Mouse (Mus musculus): ENCODE measurements around the gene Ankrd6. TPM values are rescaled to one million over a fixed set of nuclear protein-coding genes. Genes with fewer than 3 reads are reported as not detected.

Gene Ankrd6
- polyA plus RNA-seq, 1 experiment from 2014 or later = 9.4 TPM

DNA sequence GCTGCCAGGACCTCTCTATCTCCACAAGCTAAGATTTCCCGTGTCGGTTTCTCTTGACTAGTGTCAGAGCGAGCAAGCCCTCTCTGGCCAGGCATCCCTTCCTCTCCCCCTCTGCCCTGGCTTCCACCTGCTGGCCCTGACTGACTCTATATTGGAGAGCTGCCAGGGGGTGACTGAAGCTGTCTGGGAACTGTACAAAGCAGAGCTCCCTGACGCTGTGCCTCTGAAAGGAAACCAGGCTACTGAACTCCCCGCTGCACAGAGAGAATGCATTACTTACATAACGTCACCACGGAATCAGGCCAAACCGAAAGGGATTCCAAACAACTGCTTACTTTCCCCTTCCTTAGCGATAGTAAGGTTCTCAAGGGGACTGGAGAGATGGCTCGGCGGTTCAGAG, 61.4 kb downstream of the Ankrd6 start:
- H3K4me2 ChIP-seq (ENCODE audit: low read depth, severe bottlenecking) = no peak overlapping the region
- H3K9me3 ChIP-seq (ENCODE audit: control insufficient read depth, low read length) = peaks cover 3% of the 10 kb centered on the region; the same call in 1 of the 2 replicates
- DNase-seq (ENCODE audit: low spot score) (no peak), ATAC-seq (ENCODE audit: insufficient number of reproducible peaks, low FRiP score, low TSS enrichment, low read depth) (no peak)
- no peak overlapping the region for H3K9ac ChIP-seq (ENCODE audit: low read length)
- no peak overlapping the region for H3K4me3 ChIP-seq (ENCODE audit: low read depth, low read length)
- H3K27ac ChIP-seq (replicated peaks; ENCODE audit: low read depth, low read length) = no peak overlapping the region
- no peaks in the 10 kb centered on the region for H3K27me3 ChIP-seq (ENCODE audit: control insufficient read depth, insufficient read depth, low read length)
- 90% methylated on average over 11 of the region's 11 CpGs for WGBS
- H3K36me3 ChIP-seq (ENCODE audit: control insufficient read depth, insufficient read depth, low read length) = no peaks in the 10 kb centered on the region
- H3K4me1 ChIP-seq (ENCODE audit: control insufficient read depth, insufficient read depth, low read length) = no peaks in the 10 kb centered on the region

DNA sequence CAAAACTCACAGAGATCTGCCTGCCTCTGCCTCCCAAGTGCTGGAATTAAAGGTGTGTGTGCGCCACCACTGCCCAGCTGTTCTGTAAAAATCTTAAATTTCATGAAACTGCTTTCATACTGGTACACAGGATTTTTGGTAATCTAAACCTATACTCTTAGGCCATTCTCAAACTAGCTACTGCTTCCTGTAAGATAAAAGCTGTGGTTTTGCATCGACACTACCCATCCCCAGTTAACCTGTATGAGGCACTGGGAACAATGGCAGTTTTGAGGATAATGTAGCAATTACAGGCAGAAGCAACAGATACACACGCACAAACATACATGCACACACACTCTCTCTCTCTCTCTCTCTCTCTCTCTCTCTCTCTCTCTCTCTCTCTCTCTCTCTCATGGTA, 64.2 kb downstream of the Ankrd6 start:
- 99% methylated on average over 3 of the region's 3 CpGs for WGBS
- no peaks in the 10 kb centered on the region for H3K9me3 ChIP-seq (ENCODE audit: control insufficient read depth, low read length)
- no peaks in the 10 kb centered on the region for H3K36me3 ChIP-seq (ENCODE audit: control insufficient read depth, insufficient read depth, low read length)

DNA sequence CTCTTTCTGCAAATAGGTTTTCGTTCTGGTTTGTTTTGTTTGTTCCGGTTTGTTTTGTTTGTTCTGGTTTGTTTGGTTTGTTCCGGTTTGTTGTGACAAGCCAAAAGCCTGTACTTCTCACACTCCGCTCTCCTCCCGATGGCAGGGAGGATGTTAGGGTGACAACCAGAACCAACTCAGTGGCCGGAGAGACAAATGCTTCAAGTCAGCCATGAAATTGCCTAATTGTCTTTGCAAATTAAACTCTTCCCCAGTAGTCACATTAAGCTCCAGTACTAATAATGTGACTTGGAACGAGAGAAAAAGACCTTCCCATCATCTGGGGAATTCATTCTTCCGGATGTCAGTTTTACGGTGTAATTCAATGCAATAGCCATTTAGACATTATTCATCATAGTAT, 66.0 kb downstream of the Ankrd6 start:
- H3K4me2 ChIP-seq (ENCODE audit: low read depth, severe bottlenecking) = no peak overlapping the region
- no peaks in the 10 kb centered on the region for H3K27me3 ChIP-seq (ENCODE audit: control insufficient read depth, insufficient read depth, low read length)
- H3K4me1 ChIP-seq (ENCODE audit: control insufficient read depth, insufficient read depth, low read length) = no peaks in the 10 kb centered on the region
- no peaks in the 10 kb centered on the region for H3K36me3 ChIP-seq (ENCODE audit: control insufficient read depth, insufficient read depth, low read length)
- no peak overlapping the region for H3K9ac ChIP-seq (ENCODE audit: low read length)
- H3K4me3 ChIP-seq (ENCODE audit: low read depth, low read length) = no peak overlapping the region
- H3K27ac ChIP-seq (replicated peaks; ENCODE audit: low read depth, low read length) = no peak overlapping the region
- ATAC-seq (ENCODE audit: insufficient number of reproducible peaks, low FRiP score, low TSS enrichment, low read depth) (no peak), DNase-seq (ENCODE audit: low spot score) (no peak)
- no peaks in the 10 kb centered on the region for H3K9me3 ChIP-seq (ENCODE audit: control insufficient read depth, low read length)
- WGBS = 65% methylated on average over 9 of the region's 9 CpGs

More for the DNA sequence above, 64.2 kb downstream of the Ankrd6 start:
- no peak overlapping the region for H3K4me3 ChIP-seq (ENCODE audit: low read depth, low read length)
- H3K4me1 ChIP-seq (ENCODE audit: control insufficient read depth, insufficient read depth, low read length) = no peaks in the 10 kb centered on the region
- H3K27ac ChIP-seq (replicated peaks; ENCODE audit: low read depth, low read length) = no peak overlapping the region
- DNase-seq (ENCODE audit: low spot score) (no peak), ATAC-seq (ENCODE audit: insufficient number of reproducible peaks, low FRiP score, low TSS enrichment, low read depth) (no peak)
- H3K27me3 ChIP-seq (ENCODE audit: control insufficient read depth, insufficient read depth, low read length) = no peaks in the 10 kb centered on the region
- no peak overlapping the region for H3K9ac ChIP-seq (ENCODE audit: low read length)
- H3K4me2 ChIP-seq (ENCODE audit: low read depth, severe bottlenecking) = no peak overlapping the region

DNA sequence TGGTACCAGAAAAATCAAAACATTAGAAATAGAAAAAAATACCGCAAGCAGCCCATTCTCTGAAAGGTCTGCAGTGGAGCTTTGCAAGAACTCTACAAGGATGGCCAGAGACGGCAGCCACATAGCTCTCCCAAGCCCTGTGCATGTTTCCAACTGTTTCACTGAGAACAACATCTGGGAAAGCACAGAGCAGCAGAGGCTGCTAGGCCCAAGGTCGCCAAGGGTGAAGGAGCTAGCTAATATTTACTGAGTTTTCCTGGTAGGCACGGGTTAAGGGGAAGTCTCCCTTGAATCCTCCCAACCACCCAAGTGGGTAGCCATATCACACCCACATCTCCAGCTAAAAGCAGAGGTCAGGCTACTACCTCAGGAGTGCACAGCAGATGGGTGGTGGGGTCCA, 69.6 kb downstream of the Ankrd6 start:
- H3K9ac ChIP-seq (ENCODE audit: low read length) = no peak overlapping the region
- 70% methylated on average over 4 of the region's 4 CpGs for WGBS
- H3K27ac ChIP-seq (replicated peaks; ENCODE audit: low read depth, low read length) = no peak overlapping the region
- no peak overlapping the region for H3K4me2 ChIP-seq (ENCODE audit: low read depth, severe bottlenecking)
- H3K36me3 ChIP-seq (ENCODE audit: control insufficient read depth, insufficient read depth, low read length) = no peaks in the 10 kb centered on the region
- no peaks in the 10 kb centered on the region for H3K4me1 ChIP-seq (ENCODE audit: control insufficient read depth, insufficient read depth, low read length)
- no peaks in the 10 kb centered on the region for H3K27me3 ChIP-seq (ENCODE audit: control insufficient read depth, insufficient read depth, low read length)
- ATAC-seq (ENCODE audit: insufficient number of reproducible peaks, low FRiP score, low TSS enrichment, low read depth) = no peak
- H3K4me3 ChIP-seq (ENCODE audit: low read depth, low read length) = no peak overlapping the region
- no peak for DNase-seq (ENCODE audit: low spot score)
- no peaks in the 10 kb centered on the region for H3K9me3 ChIP-seq (ENCODE audit: control insufficient read depth, low read length)

DNA sequence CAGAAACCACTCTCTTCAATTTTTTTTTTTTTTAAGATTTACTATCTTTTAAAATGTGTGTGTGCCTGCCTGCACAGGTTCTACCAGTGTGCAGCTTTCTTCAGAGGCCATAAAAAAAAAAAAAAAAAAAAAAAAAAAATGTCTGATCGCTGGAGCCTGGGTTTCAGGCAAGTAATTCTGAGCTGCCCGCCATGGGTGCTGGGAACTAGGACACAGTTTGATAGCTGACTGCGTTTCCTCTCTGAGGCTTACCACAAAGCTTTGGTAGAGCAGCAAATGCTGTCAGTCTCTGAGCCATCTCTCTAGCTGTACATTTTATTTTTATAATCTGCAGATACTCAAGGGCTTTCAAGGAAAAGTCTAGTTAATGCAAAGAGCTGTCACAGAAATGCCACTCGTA, 76.0 kb downstream of the Ankrd6 start:
- no peaks in the 10 kb centered on the region for H3K9me3 ChIP-seq (ENCODE audit: control insufficient read depth, low read length)
- ATAC-seq (ENCODE audit: insufficient number of reproducible peaks, low FRiP score, low TSS enrichment, low read depth) = no peak
- 84% methylated on average over 4 of the region's 4 CpGs for WGBS

DNA sequence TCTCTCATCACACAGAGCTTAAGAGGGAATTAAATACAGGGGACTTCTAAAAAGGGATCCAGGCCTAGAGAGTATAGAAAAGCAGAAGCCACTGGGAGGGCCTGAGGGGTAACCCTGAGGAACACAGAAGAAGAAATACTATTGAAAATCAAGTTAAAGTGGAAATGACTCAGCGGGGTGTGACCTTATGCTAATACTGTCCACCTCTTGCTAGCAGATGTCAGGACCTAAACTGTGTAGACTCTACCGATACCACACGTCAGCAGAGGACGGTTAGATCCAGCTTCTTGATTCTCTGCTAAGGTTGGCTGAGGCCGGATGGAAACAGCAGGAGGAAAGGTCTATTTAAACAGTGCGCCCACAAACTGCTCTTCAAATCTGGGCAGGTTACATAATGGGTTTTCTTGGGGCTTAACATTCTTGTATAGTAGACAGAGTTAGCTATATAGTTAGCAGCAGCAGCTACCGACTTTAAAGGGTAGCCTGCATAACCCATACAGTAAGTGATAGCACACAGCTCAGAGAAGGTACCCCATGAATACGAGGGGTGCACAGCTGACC, 78.4 kb downstream of the Ankrd6 start:
- no peaks in the 10 kb centered on the region for H3K27me3 ChIP-seq (ENCODE audit: control insufficient read depth, insufficient read depth, low read length)
- no peak overlapping the region for H3K27ac ChIP-seq (replicated peaks; ENCODE audit: low read depth, low read length)
- H3K4me3 ChIP-seq (ENCODE audit: low read depth, low read length) = no peak overlapping the region
- no peaks in the 10 kb centered on the region for H3K9me3 ChIP-seq (ENCODE audit: control insufficient read depth, low read length)
- WGBS = 88% methylated on average over 8 of the region's 8 CpGs
- H3K9ac ChIP-seq (ENCODE audit: low read length) = no peak overlapping the region
- DNase-seq (ENCODE audit: low spot score) (no peak), ATAC-seq (ENCODE audit: insufficient number of reproducible peaks, low FRiP score, low TSS enrichment, low read depth) (no peak)
- no peak overlapping the region for H3K4me2 ChIP-seq (ENCODE audit: low read depth, severe bottlenecking)
- no peaks in the 10 kb centered on the region for H3K4me1 ChIP-seq (ENCODE audit: control insufficient read depth, insufficient read depth, low read length)
- H3K36me3 ChIP-seq (ENCODE audit: control insufficient read depth, insufficient read depth, low read length) = no peaks in the 10 kb centered on the region

More for the DNA sequence above, 76.0 kb downstream of the Ankrd6 start:
- Histone ChIP-seq H3K36me3 (ENCODE audit: control insufficient read depth, insufficient read depth, low read length) (no peaks in the 10 kb centered on the region), H3K4me1 (ENCODE audit: control insufficient read depth, insufficient read depth, low read length) (no peaks in the 10 kb centered on the region), H3K27me3 (ENCODE audit: control insufficient read depth, insufficient read depth, low read length) (no peaks in the 10 kb centered on the region), H3K9ac (ENCODE audit: low read length) (no peak overlapping the region), H3K4me3 (ENCODE audit: low read depth, low read length) (no peak overlapping the region), H3K4me2 (ENCODE audit: low read depth, severe bottlenecking) (no peak overlapping the region), H3K27ac (replicated peaks; ENCODE audit: low read depth, low read length) (no peak overlapping the region)
- DNase-seq (ENCODE audit: low spot score) = no peak

DNA sequence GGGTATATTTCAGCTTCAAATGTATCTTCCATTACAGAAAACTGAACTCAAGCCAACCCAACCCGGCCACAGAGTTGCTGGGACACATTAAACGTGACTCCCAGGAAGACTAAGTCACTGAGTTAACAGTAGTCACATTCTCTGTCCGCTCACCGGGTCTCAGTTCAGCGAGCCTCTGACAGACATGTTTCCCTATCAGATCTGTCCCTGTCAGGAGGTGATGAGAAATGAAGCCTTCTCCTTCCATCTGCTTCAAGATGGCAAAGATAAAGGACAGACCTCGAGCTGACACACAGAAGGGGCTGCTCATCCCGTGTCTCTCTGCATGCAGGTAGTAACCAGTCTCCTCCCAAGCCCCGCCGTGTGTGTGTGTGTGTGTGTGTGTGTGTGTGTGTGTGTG, 81.3 kb downstream of the Ankrd6 start:
- no peak for DNase-seq (ENCODE audit: low spot score)
- Histone ChIP-seq H3K9me3 (ENCODE audit: control insufficient read depth, low read length) (no peaks in the 10 kb centered on the region), H3K36me3 (ENCODE audit: control insufficient read depth, insufficient read depth, low read length) (no peaks in the 10 kb centered on the region), H3K27ac (replicated peaks; ENCODE audit: low read depth, low read length) (no peak overlapping the region), H3K27me3 (ENCODE audit: control insufficient read depth, insufficient read depth, low read length) (no peaks in the 10 kb centered on the region), H3K4me1 (ENCODE audit: control insufficient read depth, insufficient read depth, low read length) (no peaks in the 10 kb centered on the region), H3K4me2 (ENCODE audit: low read depth, severe bottlenecking) (no peak overlapping the region), H3K9ac (ENCODE audit: low read length) (no peak overlapping the region), H3K4me3 (ENCODE audit: low read depth, low read length) (no peak overlapping the region)
- WGBS = 72% methylated on average over 9 of the region's 9 CpGs
- ATAC-seq (ENCODE audit: insufficient number of reproducible peaks, low FRiP score, low TSS enrichment, low read depth) = no peak

DNA sequence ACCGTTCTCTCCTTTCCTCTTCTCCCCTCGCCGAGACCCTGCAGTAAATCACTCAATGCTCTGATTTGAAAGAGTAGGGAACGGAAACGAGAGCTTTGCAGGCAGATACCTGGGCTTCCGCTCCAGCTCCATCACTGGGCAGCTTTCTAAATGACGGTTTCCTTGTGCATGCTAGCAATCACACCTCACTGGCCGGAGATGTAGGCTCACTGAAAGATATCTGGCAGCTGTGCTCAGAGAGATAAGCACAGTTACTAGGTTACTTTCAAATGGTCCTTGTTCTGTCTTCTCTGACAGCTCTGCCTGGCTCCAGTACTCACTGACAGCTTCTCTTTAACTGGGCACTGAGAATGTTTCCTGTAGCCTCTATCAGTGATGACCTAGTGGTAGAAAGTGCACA, 81.8 kb downstream of the Ankrd6 start:
- Histone ChIP-seq H3K9ac (ENCODE audit: low read length) (no peak overlapping the region), H3K36me3 (ENCODE audit: control insufficient read depth, insufficient read depth, low read length) (no peaks in the 10 kb centered on the region), H3K27ac (replicated peaks; ENCODE audit: low read depth, low read length) (no peak overlapping the region), H3K4me2 (ENCODE audit: low read depth, severe bottlenecking) (no peak overlapping the region), H3K27me3 (ENCODE audit: control insufficient read depth, insufficient read depth, low read length) (no peaks in the 10 kb centered on the region), H3K4me1 (ENCODE audit: control insufficient read depth, insufficient read depth, low read length) (no peaks in the 10 kb centered on the region; the same call in 1 of the 2 replicates), H3K9me3 (ENCODE audit: control insufficient read depth, low read length) (no peaks in the 10 kb centered on the region), H3K4me3 (ENCODE audit: low read depth, low read length) (no peak overlapping the region)
- WGBS = 29% methylated on average over 8 of the region's 8 CpGs
- ATAC-seq (ENCODE audit: insufficient number of reproducible peaks, low FRiP score, low TSS enrichment, low read depth) (no peak), DNase-seq (ENCODE audit: low spot score) (no peak)

DNA sequence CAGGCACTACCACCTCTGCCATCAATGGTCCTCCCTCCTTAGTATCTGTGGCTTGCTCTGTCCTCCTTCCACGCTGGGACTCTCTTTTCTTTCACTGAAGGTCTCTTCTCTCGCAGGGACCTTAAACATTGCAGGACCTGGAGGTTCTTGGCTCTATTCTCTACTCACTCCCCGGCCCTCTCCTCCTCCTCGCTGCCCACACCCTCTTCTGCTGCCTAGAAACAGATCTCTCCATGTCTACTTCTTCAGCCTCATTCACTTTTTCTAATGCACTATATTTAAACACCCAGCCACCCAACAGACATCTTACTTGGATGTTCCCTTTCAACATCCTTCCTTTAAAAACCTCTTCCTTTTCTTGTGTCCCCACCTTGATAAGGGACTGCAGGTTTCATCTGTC, 82.2 kb downstream of the Ankrd6 start:
- Histone ChIP-seq H3K9ac (ENCODE audit: low read length) (no peak overlapping the region), H3K36me3 (ENCODE audit: control insufficient read depth, insufficient read depth, low read length) (no peaks in the 10 kb centered on the region), H3K27ac (replicated peaks; ENCODE audit: low read depth, low read length) (no peak overlapping the region), H3K4me1 (ENCODE audit: control insufficient read depth, insufficient read depth, low read length) (peaks cover 1% of the 10 kb centered on the region), H3K4me3 (ENCODE audit: low read depth, low read length) (no peak overlapping the region), H3K4me2 (ENCODE audit: low read depth, severe bottlenecking) (no peak overlapping the region), H3K9me3 (ENCODE audit: control insufficient read depth, low read length) (no peaks in the 10 kb centered on the region), H3K27me3 (ENCODE audit: control insufficient read depth, insufficient read depth, low read length) (no peaks in the 10 kb centered on the region)
- ATAC-seq (ENCODE audit: insufficient number of reproducible peaks, low FRiP score, low TSS enrichment, low read depth) = no peak
- 82% methylated on average over 4 of the region's 4 CpGs for WGBS
- no peak for DNase-seq (ENCODE audit: low spot score)

Measured in limb, embryonic 11.5 days (tissue).